Mouse (Mus musculus) bone marrow, adult 2 months (tissue): ENCODE results near the gene Slc5a3. TPM values are rescaled to one million over a fixed set of nuclear protein-coding genes. Genes with fewer than 3 reads are reported as not detected.
A peak's percentile ranks its signal among the peaks of the same experiment; 100 is the strongest.

Source experiments
- H3K27ac ChIP-seq: fragments of 200-500 bp; 2 replicates; pipeline ENCODE4 v1.5.1; 2012; ENCODE audit warnings: low read depth, mild to moderate bottlenecking, control low read depth, inconsistent platforms, low read length; ENCODE audit not compliant: control insufficient read depth, poor library complexity, insufficient read depth
- H3K4me1 ChIP-seq: fragments of 200-500 bp; 2 replicates; pipeline ENCODE4 v1.6.1; 2011; ENCODE audit warnings: low read length; ENCODE audit not compliant: control insufficient read depth, insufficient read depth
- H3K4me3 ChIP-seq: fragments of 200-500 bp; replicated peaks from 2 replicates; pipeline ENCODE3; 2011; ENCODE audit warnings: mild to moderate bottlenecking, low read depth, low read length, control low read depth; ENCODE audit not compliant: control insufficient read depth
- CTCF ChIP-seq: fragments of 200-500 bp; IDR thresholded peaks from 2 replicates; pipeline ENCODE4 v1.5.1; 2011; ENCODE audit warnings: low read length, control low read depth; ENCODE audit not compliant: control insufficient read depth, insufficient read depth
- POLR2A ChIP-seq: fragments of 200-500 bp; IDR thresholded peaks from 2 replicates; pipeline ENCODE4 v1.6.1; 2011; ENCODE audit warnings: low read depth, mild to moderate bottlenecking, control low read depth, low read length, borderline replicate concordance; ENCODE audit not compliant: control insufficient read depth
- WGBS: fragments of 180-500 bp; shearing (Covaris S2); methylation state at CpG from one replicate; pipeline ENCODE4 v1.1.7; 2018; 5-methylcytosine and 5-hydroxymethylcytosine counted together
- polyA plus RNA-seq: library from polyadenylated mRNA; stranded (reverse); fragments of >200 nt; gene quantifications from 2 replicates; pipeline ENCODE4 v1.2.4, GENCODE M21; 2011; ENCODE audit warnings: low replicate concordance; ENCODE audit not compliant: missing spikeins, insufficient read depth, insufficient read length

Slc5a3 gene
- 0.97 and 3.9 TPM in 2 replicates for polyA plus RNA-seq

DNA sequence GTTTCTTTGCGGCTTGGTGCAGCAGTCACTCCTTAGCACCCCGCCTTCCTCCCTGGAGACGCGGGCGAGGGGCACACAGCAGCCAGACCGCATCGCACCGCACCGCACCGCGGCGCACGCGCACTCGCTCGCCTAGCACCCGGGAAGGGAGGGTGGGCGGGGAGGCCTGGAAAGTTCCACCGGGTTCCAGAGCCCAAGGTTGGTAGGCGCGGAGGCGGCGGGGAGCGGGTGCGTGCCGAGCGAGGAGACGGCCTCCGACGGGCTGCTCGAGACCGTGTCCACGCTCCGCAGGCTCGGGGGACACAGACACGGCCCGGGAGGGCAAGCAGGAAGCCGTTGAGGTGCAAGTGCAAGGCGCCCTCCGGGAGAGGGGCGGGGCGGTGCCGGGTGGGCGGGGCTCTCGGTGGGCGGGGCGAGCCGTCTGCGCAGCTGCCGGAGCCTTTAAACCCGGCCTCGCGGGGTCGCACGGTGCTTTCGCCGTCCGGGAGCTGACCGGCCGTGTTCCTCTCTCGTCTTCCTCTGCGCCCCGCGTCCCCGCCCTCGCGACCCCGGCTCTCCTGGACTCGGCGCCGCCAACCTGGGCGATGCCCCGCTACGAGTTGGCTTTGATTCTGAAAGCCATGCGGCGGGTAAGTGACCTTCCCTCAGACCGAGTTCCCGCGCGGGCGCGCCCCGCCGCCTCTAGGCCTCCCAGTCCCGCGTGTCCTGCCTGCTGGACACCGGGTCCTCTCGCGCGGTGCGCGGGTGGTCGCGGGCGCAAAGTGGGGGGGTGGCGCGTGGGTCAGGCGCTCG lies at the start of gene Slc5a3, which contains the start of the genes Mrps6 and Gm49711:
Slc5a3 (plus strand) TSS at position 471 of the 792 bp plus-strand sequence.
Mrps6 (plus strand) TSS at position 419 of the 792 bp plus-strand sequence.
Gm49711 (plus strand) TSS at position 465 of the 792 bp plus-strand sequence.
- WGBS: under 1% methylated on average over 98 of the region's 99 CpGs
- peak within 1 kb of the TSS; percentile 66; the same call in 1 of the 2 replicates for H3K27ac ChIP-seq
- no peaks in the 10 kb centered on the region; the same call in 1 of the 2 replicates for H3K4me1 ChIP-seq
- peak within 1 kb of the TSS; percentile 86 for H3K4me3 ChIP-seq
- TF ChIP-seq CTCF (no peak), POLR2A (peak; percentile 94)

GRCm38 (mm10) chr16:92009586-92009985 lies 48.5 kb upstream of the Slc5a3 start:
- H3K27ac ChIP-seq: no peak overlapping the region
- WGBS: 89% methylated on average over 2 of the region's 2 CpGs
- no peak overlapping the region for H3K4me3 ChIP-seq
- TF ChIP-seq POLR2A: no peak
- TF ChIP-seq CTCF: no peak
- H3K4me1 ChIP-seq: no peaks in the 10 kb centered on the region

DNA sequence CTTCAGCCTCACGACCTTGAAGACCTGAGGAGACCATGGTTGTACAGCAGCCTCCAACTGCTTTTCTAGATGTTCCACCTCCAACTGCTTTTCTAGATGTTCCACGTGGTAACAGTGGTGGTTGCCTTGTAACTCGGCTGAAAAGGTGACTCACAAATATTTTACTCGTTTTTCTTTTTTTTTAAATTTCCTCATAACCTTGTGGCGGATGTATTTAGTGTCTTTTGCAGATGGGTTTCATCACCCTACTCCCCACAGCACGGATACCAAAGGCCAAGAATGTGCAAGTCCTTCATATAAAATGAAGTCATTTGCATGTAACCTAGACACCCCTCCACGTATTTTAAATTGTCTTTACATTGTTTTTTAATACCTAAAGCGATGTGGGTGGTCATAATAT lies 41.3 kb upstream of the Slc5a3 start:
- TF ChIP-seq POLR2A: no peak
- no peak for TF ChIP-seq CTCF
- WGBS: 35% methylated on average over 8 of the region's 8 CpGs
- H3K4me1 ChIP-seq: peaks cover 5% of the 10 kb centered on the region

DNA sequence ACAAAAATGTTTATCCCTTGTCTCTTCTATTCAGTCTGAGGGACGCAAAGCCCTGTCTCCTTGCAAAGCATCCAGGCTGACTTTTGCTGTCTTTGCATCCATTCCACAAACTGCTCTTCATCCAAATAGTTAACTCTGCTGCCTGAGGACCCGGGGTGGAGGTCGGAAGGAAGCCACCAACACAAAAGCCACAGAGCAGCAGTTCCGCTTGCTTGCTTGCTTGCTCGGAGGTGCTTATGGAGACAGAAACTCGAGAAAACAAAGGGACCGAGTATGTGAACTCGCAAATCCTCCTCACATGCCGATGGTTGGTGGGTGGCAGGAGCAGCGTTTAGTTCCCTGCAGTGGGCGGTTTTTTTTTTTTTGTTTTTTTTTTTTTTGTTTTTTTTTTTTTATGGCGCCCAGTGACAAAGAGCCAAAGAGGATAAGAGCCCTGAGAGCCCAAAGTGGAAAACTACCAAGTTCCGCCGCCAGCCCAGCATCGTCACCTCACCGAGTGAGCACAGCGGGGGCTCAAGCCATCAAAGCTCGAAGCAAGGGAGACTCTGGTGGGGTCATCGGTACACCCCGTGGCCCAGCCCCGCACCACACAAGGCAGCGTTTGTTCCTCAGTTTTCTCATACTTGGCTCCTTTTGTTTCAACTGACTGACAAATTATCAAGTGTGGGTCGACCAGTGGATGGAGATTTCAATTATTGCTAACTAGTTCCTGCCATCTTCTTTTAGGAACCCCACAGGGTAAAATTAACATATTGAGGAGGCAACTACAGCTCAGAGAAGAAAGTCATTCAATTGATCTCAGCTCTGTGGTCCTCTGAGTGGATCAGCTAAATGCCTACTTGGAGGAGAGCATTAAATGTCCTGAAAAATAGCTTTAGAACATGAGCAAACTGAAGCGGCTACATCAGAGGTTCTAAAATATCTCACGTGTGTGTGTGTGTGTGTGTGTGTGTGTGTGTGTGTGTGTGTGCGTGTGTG lies 38.7 kb upstream of the Slc5a3 start:
- under 1% methylated on average over 26 of the region's 26 CpGs for WGBS

More for the DNA sequence above, 41.3 kb upstream of the Slc5a3 start:
- no peak overlapping the region for H3K27ac ChIP-seq
- no peak overlapping the region for H3K4me3 ChIP-seq

GRCm38 (mm10) chr16:92021656-92022400 lies 36.3 kb upstream of the Slc5a3 start:
- WGBS: 58% methylated on average over 12 of the region's 12 CpGs
- no peak for TF ChIP-seq CTCF
- TF ChIP-seq POLR2A: no peak
- H3K27ac ChIP-seq: no peak overlapping the region
- no peak overlapping the region for H3K4me3 ChIP-seq
- H3K4me1 ChIP-seq: peaks cover 7% of the 10 kb centered on the region

More for the DNA sequence above, 38.7 kb upstream of the Slc5a3 start:
- Histone ChIP-seq H3K27ac (no peak overlapping the region; the same call in 1 of the 2 replicates), H3K4me3 (peak overlapping the region; percentile 50), H3K4me1 (peaks cover 7% of the 10 kb centered on the region)
- TF ChIP-seq POLR2A: no peak
- no peak for TF ChIP-seq CTCF

GRCm38 (mm10) chr16:92022494-92023283 lies 35.4 kb upstream of the Slc5a3 start:
- TF ChIP-seq POLR2A (no peak), CTCF (no peak)
- Histone ChIP-seq H3K4me3 (no peak overlapping the region), H3K4me1 (peaks cover 5% of the 10 kb centered on the region), H3K27ac (no peak overlapping the region; the same call in 1 of the 2 replicates)
- 66% methylated on average over 20 of the region's 20 CpGs for WGBS

DNA sequence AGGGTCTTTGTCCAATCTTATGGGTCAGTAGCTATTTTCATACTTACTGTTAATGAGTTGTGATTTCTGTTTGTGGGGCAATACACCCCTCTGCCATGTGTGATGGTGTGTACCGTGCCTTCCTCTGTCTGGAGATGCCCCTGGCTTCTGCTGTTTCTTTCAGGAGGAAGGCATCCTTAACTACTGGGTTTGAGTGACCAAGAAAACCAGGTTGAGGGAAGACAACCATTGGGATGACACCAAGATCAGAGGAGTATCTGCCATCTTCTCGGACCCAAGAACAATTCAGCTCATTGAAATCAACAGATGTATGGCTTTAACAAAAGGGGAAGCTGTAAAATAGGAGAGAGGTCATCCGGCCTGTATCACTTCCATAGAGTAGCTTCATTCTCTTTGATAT lies 24.8 kb upstream of the Slc5a3 start:
- no peak for TF ChIP-seq CTCF

More for the DNA sequence above, 24.8 kb upstream of the Slc5a3 start:
- no peak overlapping the region for H3K4me3 ChIP-seq
- no peak overlapping the region for H3K27ac ChIP-seq
- WGBS: 78% methylated on average over 3 of the region's 3 CpGs
- H3K4me1 ChIP-seq: no peaks in the 10 kb centered on the region; the same call in 1 of the 2 replicates
